Mouse (Mus musculus) gastrocnemius, postnatal 25 days (tissue): Measurements from ENCODE around the gene Mipol1. TPM values are rescaled to one million over a fixed set of nuclear protein-coding genes. Genes with fewer than 3 reads are reported as not detected.
"Not testable (repeated sequence)": the region's sequence is repeated elsewhere in the genome, so short reads cannot be mapped to it uniquely, and the experiment has no call there.

ENCODE experiments used
- DNase-seq: peaks from one replicate; pipeline ENCODE4 v3.0.0; 2022
- long read RNA-seq, 2 experiments: library from polyadenylated mRNA; stranded (forward); transcript quantifications; one replicate each; pipeline ENCODE4 v2.0.0; 2021
- total RNA-seq, 2 experiments: library from RNA; stranded (reverse); gene quantifications; 1 replicate in 1 of 2; 2 replicates in 1 of 2; pipeline ENCODE4 v1.2.3; 2021

The Mipol1 gene
- total RNA-seq: 1 to 10 TPM; 2.1 to 3.1 TPM
- long read RNA-seq, experiment 1, partial matches to known transcripts: 0 of 4 reads
- long read RNA-seq, experiment 1, other reads (novel, unspliced or antisense): 3 of 4 reads
- long read RNA-seq, experiment 2, partial matches to known transcripts: 0 of 6 reads
- long read RNA-seq, experiment 2, other reads (novel, unspliced or antisense): 3 of 6 reads

GRCm38 (mm10) chr12:57230192-57230706, at the start of gene Mipol1, which contains the start of gene Prps1l3:
Gene Mipol1, plus strand, starts transcription at chr12:57230427.
Gene Prps1l3, plus strand, starts transcription at chr12:57230412.
- peak; percentile 92 for DNase-seq

GRCm38 (mm10) chr12:57184401-57185147, 45.7 kb upstream of the Mipol1 start:
- no peak for DNase-seq

DNA sequence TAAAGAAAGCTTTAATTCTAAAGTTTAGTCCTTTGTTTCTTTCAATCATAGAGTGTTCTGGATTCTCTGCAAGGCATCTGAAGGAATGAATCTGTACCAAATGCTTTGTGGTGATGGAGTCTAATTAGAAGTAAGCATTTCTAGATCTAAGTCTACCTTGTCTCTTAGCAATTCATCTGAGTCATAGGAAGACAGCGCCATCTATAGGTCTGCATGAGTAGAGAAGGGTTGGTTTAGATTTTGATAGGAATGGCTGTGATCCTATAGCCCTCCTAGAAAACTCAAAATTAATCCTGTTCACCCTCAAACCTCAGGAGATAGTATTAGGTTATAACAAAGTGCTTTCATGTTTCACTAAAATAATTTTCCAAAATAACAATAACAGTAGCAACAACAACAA, 44.8 kb upstream of the Mipol1 start:
- no peak for DNase-seq

GRCm38 (mm10) chr12:57186126-57186525, 44.1 kb upstream of the Mipol1 start:
- DNase-seq: no peak

- DNase-seq: no peak
Observed at GRCm38 (mm10) chr12:57187032-57187431, 43.2 kb upstream of the Mipol1 start.

GRCm38 (mm10) chr12:57194609-57195008, 35.6 kb upstream of the Mipol1 start:
- no peak for DNase-seq

GRCm38 (mm10) chr12:57196286-57196607, 34.0 kb upstream of the Mipol1 start:
- no peak for DNase-seq

- peak; percentile 12 for DNase-seq
Observed at GRCm38 (mm10) chr12:57196608-57197362, 33.4 kb upstream of the Mipol1 start.

- no peak for DNase-seq
Observed at GRCm38 (mm10) chr12:57197363-57198026, 32.7 kb upstream of the Mipol1 start, which contains the start of gene Slc25a21. Gene Slc25a21, minus strand, starts transcription at chr12:57197472.

DNA sequence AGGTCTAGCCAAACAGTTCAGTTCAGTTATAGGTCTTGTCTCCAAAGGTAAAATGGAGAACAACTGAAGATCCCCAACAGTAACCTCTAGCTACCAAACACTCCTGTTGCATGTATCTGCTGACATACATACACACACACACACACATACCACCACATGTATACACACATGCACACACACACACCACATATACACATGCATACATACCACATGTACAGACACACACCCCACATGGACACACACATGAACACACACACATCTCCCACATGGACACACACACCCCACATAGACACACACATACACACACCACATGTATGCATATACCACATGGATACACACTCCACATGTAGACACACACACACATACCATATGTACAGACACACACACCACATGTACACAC, 32.0 kb upstream of the Mipol1 start:
- no peak for DNase-seq

- DNase-seq: no peak
Observed at GRCm38 (mm10) chr12:57199427-57199826, 30.8 kb upstream of the Mipol1 start.

DNA sequence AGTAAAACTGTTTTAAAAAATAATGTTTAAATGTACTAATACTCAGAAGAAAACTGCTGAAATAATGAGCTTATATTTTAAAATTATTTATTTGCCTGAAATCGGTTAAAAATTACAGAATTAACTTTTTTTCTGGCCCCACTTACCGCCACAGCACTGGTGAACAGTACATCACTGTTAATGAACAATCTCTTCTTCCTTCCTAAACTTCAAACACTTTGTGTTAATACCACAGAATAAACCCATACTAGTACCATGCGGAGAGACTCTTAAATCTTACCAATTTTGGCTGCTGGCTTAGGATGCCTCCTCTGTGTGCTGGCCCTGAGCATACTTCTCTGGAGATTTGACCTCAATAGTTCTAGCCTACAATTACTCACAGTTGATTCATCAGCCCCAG, 28.3 kb upstream of the Mipol1 start:
- no peak for DNase-seq

DNA sequence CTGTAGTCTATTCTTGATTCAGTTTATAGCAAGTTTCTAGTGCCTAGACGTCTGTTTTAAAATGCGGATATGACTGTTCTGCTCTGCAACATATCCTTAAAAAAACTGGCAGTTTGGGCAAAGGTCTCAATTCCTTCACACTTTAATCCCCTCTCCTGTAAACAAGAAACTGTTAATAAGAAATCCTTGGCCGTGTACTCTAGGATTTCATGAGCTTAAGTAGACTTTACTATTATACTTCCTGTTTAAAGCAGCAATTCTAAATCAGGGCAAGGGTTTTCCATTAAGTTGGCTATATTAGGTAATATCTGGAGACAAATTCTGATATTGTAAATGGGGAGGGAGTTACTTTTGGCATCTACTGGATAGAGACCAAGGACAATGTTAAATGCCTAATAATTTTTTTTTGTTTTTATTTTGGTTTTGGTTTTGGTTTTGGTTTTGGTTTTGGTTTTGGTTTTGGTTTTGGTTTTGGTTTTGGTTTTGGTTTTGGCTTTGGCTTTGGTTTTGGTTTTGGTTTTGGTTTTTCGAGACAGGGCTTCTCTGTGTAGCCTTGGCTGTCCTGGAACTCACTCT, 25.9 kb upstream of the Mipol1 start:
- DNase-seq: no peak

GRCm38 (mm10) chr12:57211353-57212311, 18.6 kb upstream of the Mipol1 start:
- peak; percentile 20 for DNase-seq

DNA sequence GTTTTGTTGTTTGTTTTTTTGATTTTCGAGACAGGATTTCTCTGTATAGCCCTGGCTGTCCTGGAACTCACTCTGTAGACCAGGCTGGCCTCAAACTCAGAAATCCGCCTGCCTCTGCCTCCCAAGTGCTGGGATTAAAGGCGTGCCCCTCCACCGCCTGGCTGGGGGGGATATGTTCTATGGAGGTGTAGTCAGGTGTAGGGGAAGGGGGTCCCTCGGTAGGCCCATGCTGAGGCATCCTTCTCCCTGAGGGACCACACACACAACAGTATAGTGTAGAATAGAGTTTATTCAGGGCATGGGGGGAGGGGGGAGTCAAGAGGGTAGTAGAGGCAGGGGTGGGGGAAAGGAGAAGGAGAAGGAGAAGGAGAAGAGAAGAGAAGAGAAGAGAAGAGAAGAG, 17.8 kb upstream of the Mipol1 start:
- DNase-seq: not testable (repeated sequence)

- DNase-seq: no peak
Observed at GRCm38 (mm10) chr12:57226411-57226810, 3.8 kb upstream of the Mipol1 start.

- no peak for DNase-seq
Observed at GRCm38 (mm10) chr12:57227776-57228175, 2.5 kb upstream of the Mipol1 start.

GRCm38 (mm10) chr12:57229703-57230102, 524 bp upstream of the Mipol1 start:
- no peak for DNase-seq

GRCm38 (mm10) chr12:57231085-57231875, 1.1 kb downstream of the Mipol1 start:
- DNase-seq: no peak

DNA sequence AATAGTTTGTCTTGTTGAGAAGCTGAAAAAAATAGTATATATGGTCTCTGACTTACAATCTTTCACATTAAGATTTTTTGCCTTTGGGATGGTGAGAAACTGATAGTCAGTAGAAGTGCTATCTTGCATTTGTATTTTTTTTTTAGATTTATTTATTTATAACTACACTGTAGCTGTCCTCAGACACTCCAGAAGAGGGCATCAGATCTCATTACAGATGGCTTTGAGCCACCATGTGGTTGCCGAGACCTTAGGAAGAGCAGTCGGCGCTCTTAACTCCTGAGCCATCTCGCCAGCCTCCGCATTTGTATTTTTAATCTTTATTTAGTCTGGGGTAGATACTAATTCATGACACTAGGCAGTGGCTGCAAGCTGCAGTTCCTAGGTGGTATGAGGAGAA, 3.2 kb downstream of the Mipol1 start:
- peak; percentile 31 for DNase-seq
